Mouse (Mus musculus) T-helper 17 cell (primary cell): Measurements from ENCODE around the gene Triobp.

Experiments used
- in situ Hi-C, 2 experiments: fragments of 300-600 bp; cut with MboI, MseI; formaldehyde crosslinking; loops; 1 replicate in 1 of 2; 2 replicates in 1 of 2; pipeline ENCODE4 v1.15.1; 2025; ENCODE audit warnings: high pct_unique_total_duplicates in 2 of 2

The Triobp gene

DNA sequence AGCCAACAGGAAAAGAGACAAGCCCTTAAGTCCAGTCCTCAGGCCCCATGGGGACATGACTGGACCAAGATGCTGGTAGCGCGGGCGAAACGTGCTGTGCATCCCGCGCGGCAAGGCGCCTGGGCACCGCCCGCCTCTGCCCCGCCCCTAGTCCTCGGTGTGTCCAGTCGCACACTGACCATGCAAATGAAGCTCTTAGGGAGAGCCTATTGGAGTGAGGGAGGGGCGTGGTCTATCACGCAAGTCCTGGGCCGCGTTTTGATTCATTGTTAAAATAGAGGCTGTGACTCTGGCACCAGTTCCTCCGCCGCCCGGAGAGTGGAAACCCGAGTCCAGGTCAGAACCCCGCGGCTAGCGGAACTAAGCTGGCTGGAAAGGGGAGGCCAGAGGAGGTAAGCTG is at the start of gene Triobp:
Triobp (plus strand) TSS at position 68 of the 400 bp plus-strand sequence.
- in situ Hi-C loops = loop anchor here in 1 of 2 experiments (25.0 kb wide), 1 partner anchor 985 kb away; the partner anchor contains the start of genes Eif3d and Foxred2

GRCm38 (mm10) chr15:78898507-78899001 is 49.0 kb upstream of the Triobp start:
- in situ Hi-C loops = loop anchor here in 1 of 2 experiments (10.0 kb wide), 1 partner anchor 936 kb away; the partner anchor contains the start of genes Cbx6 and Npcd

DNA sequence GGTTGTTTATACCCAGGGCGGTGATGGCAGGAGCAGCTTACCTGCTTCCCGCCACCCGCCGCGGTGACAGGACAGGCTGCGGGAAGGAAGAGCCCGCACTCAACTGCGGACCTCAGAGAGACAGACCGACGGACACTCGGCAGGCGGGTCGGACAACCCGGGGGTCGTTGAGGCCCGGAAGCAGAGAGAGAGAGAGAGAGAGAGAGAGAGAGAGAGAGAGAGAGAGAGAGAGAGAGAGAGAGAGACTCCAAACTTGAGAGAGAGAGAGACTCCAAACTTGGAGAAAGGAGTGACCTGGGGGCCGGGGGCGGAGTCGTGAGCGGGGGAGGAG is 48.1 kb upstream of the Triobp start, which contains the start of gene Gm49510:
Gm49510 (plus strand) TSS at position 259 of the 331 bp plus-strand sequence.
- in situ Hi-C loops = loop anchor here in 1 of 2 experiments (10.0 kb wide), 1 partner anchor 935 kb away; the partner anchor contains the start of genes Cbx6 and Npcd

DNA sequence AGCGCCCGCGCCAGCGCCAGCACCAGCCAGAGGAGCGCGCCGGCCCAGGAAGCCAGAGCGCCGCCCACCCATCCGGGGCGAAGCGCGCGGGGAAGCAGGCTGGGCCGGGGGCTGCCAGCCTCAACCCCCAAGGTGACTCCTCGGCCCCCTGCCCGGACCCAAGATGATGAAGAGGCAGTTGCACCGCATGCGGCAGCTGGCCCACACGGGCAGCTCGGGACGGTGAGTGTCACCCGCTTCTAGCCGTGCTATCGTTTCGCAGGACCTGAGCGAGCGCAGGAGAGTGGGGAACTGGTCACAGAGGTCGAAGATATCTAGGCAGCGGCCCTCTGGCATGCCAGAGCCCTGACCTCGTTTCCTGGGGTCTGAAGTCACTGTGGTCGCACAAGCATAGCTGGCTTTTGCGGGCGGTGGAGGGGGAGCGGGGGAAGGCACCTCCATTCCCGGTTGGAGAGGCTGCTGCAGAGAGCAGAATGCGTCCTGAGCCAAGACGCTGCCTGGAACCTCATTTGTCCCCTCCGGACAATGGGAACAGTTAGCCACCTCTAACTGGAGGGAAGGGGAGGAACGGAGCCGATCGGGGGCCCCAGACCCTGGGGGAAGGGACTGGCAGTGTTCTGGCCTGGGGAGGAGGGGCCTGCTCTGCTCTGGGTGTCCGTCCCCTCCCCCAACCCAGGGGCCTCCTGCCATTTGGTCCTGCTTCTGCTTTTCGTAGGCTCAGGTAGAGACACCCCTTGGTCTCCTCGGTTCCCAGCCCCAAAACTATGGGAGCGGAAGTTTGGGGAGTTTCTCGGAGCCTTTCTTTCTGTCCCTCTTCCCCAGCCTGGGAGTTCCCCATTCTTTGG is 47.6 kb upstream of the Triobp start, which contains the start of gene Sh3bp1:
Sh3bp1 (plus strand) TSS at position 29 of the 845 bp plus-strand sequence.
- in situ Hi-C loops = loop anchor here in 1 of 2 experiments (10.0 kb wide), 1 partner anchor 935 kb away; the partner anchor contains the start of genes Cbx6 and Npcd

- in situ Hi-C loops = no loop called here
Observed at GRCm38 (mm10) chr15:78900585-78901421, 46.7 kb upstream of the Triobp start.

GRCm38 (mm10) chr15:78901422-78901789 is 46.1 kb upstream of the Triobp start:
- in situ Hi-C loops = no loop called here

DNA sequence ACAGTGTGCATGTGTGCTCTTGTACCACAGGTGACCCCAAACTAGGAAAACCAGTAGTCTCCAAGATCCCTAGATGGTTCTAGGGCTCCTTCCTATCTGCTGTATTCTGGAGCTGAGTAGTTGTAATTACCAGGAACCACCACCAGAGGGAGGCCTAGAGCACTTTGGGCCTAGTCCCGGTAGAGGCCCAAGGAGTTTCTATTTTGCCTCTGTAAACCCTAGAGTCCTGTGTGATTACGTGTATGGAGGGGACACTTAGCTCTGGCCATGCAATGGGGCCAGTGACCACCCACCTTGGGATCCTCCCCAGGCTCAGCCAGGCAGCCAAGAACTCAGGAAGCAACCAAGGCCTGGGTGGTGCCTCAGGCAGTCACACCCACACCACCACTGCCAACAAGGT is 44.3 kb upstream of the Triobp start:
- in situ Hi-C loops = no loop called here

GRCm38 (mm10) chr15:78908399-78908798 is 39.1 kb upstream of the Triobp start:
- in situ Hi-C loops = no loop called here

DNA sequence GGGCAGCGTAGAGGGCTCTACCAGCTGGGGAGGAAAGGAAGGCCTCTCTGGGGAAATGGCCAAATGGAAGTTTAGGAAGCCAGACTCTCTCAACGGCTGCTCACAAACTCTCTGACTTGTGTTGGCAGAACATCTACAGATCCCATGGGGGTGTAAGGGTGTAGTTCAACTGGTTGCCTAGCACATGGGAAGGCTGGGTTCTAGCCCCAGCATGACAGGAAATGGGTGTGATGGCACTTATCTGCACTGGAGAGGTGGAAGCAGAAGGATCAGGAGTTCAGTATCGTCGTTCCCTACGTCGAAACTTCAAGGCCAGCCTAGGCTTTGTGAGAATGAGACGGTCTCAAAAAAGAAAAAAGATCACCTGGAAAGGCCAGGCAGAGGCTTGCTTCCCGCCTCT is 38.5 kb upstream of the Triobp start:
- in situ Hi-C loops = no loop called here

DNA sequence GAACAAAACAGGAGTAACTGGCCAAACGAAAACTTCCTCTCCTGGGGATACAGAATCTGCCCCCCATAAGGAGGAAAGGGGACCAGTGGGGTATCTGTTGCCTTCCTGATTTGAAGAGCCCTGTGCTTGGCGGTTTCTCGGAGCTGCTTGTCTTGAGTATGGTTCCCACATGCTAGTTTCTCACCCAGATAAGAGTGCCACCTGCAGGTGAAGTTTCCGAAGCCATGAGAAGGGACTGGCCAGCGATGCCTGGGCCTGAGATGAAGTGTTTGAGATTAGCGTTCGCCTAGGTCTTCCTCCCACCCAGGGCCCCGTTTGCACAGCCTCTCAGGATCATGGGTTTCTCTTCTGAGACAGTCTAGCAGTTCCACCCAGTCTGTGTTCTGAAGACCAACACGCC is 35.5 kb upstream of the Triobp start:
- in situ Hi-C loops = no loop called here

DNA sequence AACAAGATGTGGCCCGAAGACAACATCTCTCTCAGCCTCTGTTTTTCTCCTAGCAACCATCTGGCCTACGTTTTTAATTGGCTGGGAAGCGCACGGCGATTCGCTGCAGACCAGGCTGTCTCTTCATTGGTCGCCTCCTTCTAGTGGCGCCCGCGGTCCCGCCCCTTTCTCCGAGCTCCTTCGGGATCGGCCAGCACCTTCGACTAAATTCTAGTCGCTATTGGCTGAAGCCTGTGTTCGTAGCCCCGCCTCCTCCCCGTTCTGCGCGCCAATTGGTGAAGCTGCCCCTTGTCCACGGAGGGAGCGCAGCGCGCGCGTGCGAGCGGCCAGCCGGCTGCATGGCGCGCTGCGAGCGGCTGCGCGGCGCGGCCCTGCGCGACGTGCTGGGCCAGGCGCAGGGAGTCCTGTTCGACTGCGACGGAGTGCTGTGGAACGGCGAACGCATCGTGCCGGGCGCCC is 33.9 kb upstream of the Triobp start, which contains the start of gene Pdxp:
Pdxp (plus strand) TSS at position 288 of the 459 bp plus-strand sequence.
- in situ Hi-C loops = no loop called here

GRCm38 (mm10) chr15:78914091-78914822 is 33.3 kb upstream of the Triobp start:
- in situ Hi-C loops = no loop called here

- in situ Hi-C loops = no loop called here
Observed at GRCm38 (mm10) chr15:78914823-78915659, 32.5 kb upstream of the Triobp start.

GRCm38 (mm10) chr15:78915660-78916017 is 31.9 kb upstream of the Triobp start:
- in situ Hi-C loops = no loop called here

DNA sequence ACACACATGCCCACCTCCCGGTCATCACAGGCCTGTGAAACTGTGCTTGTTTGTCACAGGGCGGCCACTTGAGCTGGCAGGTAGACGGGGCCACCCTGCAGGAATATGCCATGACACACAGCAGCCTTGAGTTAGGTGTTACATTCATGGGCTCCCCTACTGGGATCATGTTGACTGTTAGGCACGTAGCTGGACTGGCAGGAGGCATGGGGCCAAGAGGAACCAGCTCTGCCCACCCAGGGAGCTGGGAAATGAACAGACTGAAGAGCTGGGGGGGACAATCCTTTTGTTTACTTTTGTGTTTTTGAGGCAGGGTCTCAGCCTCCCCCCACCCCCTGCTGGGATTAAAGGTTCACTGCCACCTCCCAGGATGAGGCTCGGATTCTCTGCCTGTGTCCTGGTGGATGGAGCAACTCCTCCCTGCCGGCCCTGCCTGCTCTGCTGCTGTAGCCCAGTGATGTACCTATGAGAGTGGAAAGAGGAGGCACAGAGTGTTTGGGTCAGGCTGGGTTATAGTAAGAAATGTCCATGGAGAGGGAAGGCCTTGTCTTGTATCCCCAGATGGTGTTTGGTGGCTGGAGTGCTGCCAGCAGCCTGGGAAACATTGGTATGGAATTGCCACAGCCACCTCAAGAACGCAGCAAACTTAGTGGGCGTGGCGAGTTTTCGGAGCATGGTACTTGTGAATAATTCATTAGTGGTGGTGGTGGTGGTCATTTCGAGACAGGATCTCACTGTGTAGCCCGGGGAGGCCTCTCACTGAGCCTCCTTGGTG is 31.3 kb upstream of the Triobp start:
- in situ Hi-C loops = no loop called here

DNA sequence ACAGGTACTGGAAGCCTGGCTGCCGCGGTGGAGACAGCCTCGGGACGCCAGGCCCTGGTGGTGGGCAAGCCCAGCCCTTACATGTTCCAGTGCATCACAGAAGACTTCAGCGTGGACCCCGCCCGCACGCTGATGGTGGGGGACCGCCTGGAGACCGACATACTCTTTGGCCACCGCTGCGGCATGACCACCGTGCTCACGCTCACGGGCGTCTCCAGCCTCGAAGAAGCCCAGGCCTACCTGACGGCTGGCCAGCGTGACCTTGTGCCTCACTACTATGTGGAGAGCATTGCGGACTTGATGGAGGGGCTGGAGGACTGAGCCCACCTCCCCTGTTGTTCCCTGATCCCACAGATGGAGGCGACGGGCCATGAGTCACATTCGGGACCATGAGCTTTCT is 29.4 kb upstream of the Triobp start:
- in situ Hi-C loops = no loop called here

GRCm38 (mm10) chr15:78919914-78920313 is 27.6 kb upstream of the Triobp start:
- in situ Hi-C loops = no loop called here

DNA sequence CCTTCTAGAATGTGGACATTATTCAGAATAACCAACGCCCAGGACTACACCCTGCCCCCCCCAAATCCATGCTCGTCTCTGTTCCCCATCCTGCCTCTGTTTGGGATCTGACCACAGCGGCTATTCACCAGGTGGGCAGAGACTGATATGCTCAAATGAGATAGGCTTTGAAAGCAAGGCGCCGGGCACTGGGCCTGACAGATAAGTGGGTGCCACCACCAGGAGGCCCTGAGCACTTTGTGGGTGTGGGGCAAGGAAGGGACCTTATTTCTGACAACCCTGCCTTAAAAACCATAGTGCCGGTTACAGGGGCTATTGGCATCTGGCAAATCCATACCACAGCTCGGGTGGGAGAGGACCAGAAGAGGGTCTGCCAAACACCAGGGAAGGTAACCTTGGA is 24.8 kb upstream of the Triobp start:
- in situ Hi-C loops = no loop called here

DNA sequence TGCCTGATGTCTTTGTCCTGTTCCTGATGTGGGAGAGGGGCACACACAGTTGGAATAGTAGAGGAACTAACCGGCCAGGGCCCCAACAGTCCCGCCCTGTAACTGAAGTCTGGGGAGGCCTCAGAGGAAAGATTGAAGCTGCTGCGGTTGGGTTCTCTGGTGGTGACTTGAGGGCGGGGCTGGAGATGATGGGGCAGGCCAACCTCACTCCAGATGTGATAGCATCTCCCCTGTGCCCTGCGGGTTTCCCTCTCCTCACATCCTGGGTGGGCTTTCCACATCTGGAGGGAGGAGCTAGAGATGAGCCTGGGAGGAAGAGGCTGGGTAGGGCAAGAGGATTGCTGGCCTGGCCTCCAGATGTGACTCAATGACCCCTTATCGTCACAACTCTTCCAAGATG is 23.9 kb upstream of the Triobp start:
- in situ Hi-C loops = no loop called here
